Mouse (Mus musculus) liver, embryonic 14.5 days (tissue): ENCODE data around the gene Armc2.
"Not testable (repeated sequence)": the region's sequence is repeated elsewhere in the genome, so short reads cannot be mapped to it uniquely, and the experiment has no call there.

ENCODE experiments used
- CTCF ChIP-seq: IDR thresholded peaks from 2 replicates; pipeline ENCODE4 v1.5.1; 2016; ENCODE audit warnings: antibody characterized with exemption, low read depth, control low read depth
- EP300 ChIP-seq: IDR thresholded peaks from 2 replicates; pipeline ENCODE4 v1.6.1; 2016; ENCODE audit warnings: antibody characterized with exemption, low read depth

DNA sequence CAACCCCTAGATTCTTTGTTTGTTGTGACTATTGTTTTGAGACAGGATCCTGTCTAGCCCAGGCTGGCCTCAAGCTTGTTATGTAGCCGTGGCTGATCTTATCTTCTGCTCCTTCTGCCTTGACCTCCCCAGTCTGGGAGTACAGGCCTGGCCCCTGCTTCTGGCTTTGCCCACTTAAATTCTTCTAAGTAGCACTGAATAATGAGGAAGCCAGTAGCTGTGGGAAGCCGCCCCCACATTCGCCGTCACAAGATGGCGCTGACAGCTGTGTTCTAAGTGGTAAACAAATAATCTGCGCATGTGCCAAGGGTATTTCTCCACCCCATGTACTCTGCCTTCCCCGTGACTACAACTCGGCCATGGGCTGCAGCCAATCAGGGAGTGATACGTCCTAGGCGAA lies 65.9 kb downstream of the Armc2 start:
- TF ChIP-seq CTCF, EP300: not testable (repeated sequence)
